Mouse (Mus musculus): ENCODE results near the gene Mto1.

DNA sequence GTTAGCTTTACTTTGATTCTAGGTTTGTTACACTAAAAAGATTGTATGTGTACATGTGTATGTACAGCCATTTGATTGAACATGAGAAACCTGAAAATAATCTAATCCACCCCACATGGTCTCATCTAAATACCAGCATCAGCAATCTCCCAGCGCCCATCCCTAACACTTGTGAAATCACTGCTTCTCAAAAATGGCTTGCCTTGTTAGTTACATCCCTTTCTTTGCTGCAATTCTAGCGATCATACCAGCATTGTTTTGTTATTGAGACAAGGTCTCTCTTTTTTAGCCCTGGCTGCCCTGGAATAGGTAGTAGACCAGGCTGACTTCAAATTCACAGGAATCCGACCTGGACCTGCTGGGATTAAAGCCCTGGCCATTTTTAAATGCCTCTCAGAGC, 34.4 kb downstream of the Mto1 start:
- TF ChIP-seq CTCF (IDR thresholded peaks at IDR 0.05; ENCODE audit: low read depth) (no peak), EP300 (IDR thresholded peaks at IDR 0.05; ENCODE audit: low read depth) (no peak)
